Mouse (Mus musculus) liver, embryonic 13.5 days (tissue): ENCODE results near the gene Serpina1f. TPM values are rescaled to one million over a fixed set of nuclear protein-coding genes. Genes with fewer than 3 reads are reported as not detected.

ENCODE experiments used
- polyA plus RNA-seq: library from polyadenylated mRNA; unstranded; fragments of >200 nt; fragmentation: Nextera tagmentation; extraction: Ambion mirVana; gene quantifications from 2 replicates; pipeline ENCODE4 v1.2.1, GENCODE M21; 2015

Gene Serpina1f
- polyA plus RNA-seq, 1 experiment from 2014 or later = 0.07 TPM

Other genes with a start within 250 kb of the Serpina1f start
- not detected in 2 replicates for gene Ifi27l2b, start 238.3 kb downstream of the Serpina1f start, polyA plus RNA-seq
- gene Ppp4r4, start 163.2 kb downstream of the Serpina1f start, polyA plus RNA-seq = 1.1 and 1.4 TPM in 2 replicates
- gene Serpina10, start 64.1 kb downstream of the Serpina1f start, polyA plus RNA-seq = 31.6 and 35.6 TPM in 2 replicates
- 1,289 and 1,494 TPM in 2 replicates for gene Serpina6, start 38.3 kb downstream of the Serpina1f start, polyA plus RNA-seq
- 0.08 and 0.10 TPM in 2 replicates for gene Serpina16, start 19.4 kb downstream of the Serpina1f start, polyA plus RNA-seq
- gene Serpina1d, start 78.1 kb upstream of the Serpina1f start, polyA plus RNA-seq = 113 and 126 TPM in 2 replicates
- gene Serpina1b, start 134.8 kb upstream of the Serpina1f start, polyA plus RNA-seq = 465 and 505 TPM in 2 replicates
- 280 and 331 TPM in 2 replicates for gene Serpina1a, start 168.0 kb upstream of the Serpina1f start, polyA plus RNA-seq
- gene Serpina1c, start 209.4 kb upstream of the Serpina1f start, polyA plus RNA-seq = 90.8 and 93.1 TPM in 2 replicates